Mouse (Mus musculus) G1E-ER4 (cell line): ENCODE data around the gene Ptgr2. TPM values are rescaled to one million over a fixed set of nuclear protein-coding genes. Genes with fewer than 3 reads are reported as not detected.

Experiments
- GATA1 ChIP-seq: IDR thresholded peaks from one replicate; pipeline ENCODE4 v1.8.0; 2012; ENCODE audit warnings: low read length, inconsistent platforms
- polyA plus RNA-seq: library from polyadenylated mRNA; stranded (reverse); fragments of >175 nt; gene quantifications from 2 replicates; pipeline ENCODE4 v1.2.3, GENCODE M21; 2012

Gene Ptgr2
- polyA plus RNA-seq: 5.6 and 6.2 TPM in 2 replicates

DNA sequence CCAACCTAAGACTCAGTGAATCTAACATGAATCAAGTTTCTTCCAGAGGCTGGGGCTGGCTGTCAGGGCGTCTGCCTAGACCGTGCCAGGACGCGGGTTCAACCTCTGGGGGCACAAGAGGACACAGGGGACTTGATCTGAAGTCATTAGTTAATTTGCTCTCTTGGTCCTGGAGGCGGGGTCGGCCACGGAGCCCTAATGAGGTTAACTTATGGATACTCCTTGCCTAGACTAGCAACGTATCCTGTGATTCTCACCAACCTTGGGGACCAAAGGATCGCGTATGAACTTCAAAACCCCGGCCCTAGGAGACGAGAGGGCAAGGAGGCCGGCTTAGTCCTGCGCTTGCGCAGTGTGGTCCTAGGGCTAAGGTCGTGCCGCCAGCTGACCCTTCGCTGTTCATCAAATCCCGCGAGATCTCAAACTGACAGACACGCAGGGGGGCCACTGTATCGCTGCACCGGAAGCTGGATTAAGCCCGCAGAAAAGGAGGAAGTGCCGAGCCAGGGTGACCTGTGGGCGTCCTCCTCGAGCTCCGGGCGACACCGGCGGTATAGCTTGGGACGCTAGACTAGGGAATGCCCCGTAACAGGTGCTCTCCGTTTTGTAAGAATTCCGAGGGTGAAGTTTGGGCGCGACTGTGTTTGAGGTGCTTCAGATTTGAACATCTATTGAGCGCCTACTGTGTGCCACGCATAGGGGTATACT is at the start of gene Ptgr2:
Gene Ptgr2, plus strand, starts transcription at position 348 of the 708 bp plus-strand sequence.
- no peak for TF ChIP-seq GATA1

DNA sequence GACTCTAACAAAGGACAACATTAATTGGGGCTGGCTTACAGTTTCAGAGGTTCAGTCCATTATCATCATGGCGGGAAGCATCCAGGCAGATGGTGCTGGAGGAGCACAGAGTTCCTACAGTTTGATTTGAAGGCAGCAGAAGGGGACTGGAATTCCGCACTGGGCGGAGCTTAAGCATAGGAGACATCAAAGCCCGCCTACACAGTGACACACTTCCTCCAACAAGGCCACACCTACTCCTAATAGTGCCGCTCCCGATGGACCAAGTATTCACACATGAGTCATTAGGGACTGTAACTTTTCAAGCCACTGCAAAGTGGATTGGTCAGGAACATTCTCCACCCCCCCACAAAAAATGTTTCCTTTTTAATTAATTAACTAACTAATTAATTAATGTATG is 49.5 kb upstream of the Ptgr2 start:
- TF ChIP-seq GATA1: no peak

DNA sequence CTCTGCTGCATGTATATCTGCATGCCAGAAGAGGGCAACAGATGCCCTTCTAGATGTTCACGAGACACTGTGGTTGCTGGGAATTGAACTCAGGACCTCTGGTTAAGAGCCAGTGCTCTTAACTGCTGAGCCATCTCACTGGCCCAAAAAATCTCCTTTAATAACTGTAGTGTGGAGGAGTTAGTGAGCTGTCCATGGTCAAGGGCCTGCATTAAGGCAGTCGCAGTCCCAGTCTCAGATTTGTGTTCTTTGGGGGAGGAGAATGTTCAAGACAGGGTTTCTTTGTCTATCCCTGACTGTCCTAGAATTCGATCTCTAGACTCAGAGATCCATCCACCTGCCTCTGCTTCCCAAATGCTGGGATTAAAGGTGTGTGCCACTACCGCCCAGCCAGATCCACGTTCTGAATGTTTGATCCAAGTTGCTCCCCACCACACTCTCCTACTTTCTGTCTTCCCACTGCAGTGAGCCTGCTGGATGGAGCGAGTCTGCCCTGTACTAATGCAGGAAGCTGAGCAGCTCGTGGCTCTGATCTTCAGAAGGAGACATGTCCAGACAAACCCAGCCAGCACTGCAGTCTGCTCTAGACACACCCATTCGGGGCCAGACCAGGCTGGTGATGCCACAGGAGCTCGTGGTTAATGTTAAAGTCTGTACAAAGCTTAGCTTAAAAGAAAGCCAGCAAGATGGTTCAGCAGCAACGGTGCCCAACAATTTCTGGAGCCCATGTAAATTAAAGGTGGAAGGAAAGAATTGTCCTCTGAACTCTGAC is 48.9 kb upstream of the Ptgr2 start:
- TF ChIP-seq GATA1: no peak

DNA sequence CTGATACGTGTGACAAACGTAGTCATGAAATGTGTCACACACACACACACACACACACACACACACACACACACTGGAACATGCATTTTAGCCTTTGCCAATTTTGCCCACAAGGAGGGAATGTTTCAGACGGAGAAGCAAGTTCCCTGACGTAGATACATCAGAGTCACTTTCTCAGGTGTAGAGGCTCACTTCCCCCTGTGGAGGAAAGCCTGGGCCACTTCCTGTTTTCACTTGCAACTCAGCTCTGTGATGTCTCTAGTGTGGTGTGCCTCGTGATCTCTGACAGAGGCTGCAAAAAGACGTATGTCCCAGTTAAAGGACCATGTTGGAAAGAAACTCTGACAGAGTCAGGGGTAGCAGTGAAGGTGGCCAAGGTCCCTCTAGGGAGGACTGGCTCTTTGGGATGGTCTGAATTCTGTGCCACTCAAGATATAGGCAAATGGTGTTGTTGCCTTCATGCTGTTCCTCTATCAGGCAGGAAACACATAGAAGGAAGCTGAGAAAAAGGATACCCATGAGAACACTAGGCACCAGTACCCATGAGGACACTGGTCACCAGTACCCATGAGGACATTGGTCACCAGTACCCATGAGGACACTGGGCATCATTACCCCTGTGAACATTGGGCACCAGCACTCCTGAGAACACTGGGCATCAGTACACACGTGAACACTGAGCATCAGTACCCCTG is 41.8 kb upstream of the Ptgr2 start:
- TF ChIP-seq GATA1: no peak

DNA sequence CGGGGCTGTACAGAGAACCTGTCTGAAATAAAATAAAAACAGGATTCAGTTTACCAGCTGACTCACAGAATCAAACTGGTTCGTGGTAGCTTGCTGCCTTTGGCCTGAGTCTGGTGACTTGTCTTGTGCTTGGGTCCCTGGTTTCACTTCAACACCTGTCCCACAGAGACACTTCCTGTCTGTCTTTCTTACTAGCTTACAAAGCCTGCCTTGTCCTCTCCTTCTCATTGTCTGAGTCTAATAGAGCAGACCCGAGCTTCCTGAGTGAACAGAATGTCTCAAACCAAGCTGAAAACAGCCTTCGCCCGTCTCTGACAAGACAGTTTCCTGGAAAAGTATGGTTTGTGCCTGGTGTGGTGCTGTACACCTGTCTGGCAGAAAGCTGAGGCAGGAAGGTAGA is 39.3 kb upstream of the Ptgr2 start:
- no peak for TF ChIP-seq GATA1

DNA sequence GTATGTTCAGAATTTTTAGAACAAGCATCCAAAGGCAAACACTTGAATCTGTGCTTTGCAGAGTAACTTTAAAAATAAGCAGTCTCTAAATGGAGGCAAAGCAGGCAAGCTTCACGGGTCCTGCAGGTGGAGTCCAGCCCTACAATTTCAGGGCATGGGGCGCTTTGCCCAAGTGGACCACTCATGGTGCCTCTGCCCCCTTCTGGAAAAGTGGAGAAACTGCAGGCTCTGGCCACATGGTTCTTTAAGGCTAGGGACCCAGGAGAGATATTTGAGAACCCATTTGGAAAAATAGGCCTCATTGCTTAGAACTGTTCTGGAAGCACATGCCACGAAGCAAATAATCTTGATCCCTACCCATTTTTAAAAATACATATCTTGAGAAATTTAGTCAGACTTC is 35.8 kb upstream of the Ptgr2 start:
- no peak for TF ChIP-seq GATA1

DNA sequence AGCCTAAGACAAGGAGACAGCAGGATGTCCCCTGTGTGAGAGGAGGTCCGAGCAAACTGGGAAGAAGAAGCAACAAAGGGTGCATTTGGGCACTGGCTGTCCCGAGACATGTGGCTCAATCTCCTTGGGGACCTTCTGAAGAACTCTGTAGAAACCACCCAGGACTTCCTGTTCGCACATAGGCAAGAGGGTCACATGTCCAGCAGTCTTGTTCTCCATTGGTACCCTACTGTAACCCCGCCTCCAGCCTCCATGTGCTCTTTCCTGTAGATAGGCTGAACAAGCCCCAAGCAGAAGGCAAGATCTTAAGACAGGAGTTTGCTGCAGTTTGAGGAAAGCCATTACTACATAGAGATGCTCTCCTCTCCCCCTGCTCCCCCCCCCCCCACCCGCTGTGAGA is 32.2 kb upstream of the Ptgr2 start:
- no peak for TF ChIP-seq GATA1

DNA sequence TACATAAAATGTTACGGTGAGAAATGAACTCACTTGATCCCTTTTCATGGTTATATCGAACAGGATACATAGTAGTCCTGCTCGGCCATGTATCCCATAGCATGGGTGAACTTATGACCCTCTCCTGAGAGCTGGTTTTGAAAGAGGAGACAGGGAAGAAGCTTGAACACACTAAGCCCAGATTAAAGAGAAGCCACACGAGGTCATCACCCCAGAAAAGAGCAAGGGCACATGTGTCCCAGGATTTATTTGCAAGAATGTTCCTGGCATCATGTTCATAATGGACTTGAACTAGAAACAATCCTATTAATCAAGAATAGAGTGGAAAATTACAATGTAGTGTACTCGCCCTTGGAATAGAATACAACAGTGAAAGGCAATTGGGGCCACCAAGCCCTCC is 30.1 kb upstream of the Ptgr2 start:
- TF ChIP-seq GATA1: no peak

DNA sequence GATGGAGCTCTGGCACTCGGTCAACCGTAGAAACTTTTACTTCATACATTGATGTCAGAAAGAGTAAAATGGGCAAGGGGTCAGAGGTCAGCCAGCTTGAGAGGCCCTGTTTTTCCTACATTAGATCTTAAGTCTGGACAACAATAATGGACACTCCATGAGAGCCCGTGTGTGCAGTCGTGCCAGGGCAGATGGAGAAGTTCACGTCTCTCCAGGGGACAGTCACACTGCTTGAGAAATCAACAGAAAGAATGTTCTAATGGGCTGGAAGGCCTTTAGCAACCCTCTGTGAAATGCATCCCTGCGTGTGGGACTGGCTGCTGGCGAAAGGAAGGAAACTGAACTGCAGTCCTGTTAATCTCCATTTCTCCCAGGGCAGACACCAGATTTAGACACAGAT is 24.7 kb upstream of the Ptgr2 start:
- no peak for TF ChIP-seq GATA1

DNA sequence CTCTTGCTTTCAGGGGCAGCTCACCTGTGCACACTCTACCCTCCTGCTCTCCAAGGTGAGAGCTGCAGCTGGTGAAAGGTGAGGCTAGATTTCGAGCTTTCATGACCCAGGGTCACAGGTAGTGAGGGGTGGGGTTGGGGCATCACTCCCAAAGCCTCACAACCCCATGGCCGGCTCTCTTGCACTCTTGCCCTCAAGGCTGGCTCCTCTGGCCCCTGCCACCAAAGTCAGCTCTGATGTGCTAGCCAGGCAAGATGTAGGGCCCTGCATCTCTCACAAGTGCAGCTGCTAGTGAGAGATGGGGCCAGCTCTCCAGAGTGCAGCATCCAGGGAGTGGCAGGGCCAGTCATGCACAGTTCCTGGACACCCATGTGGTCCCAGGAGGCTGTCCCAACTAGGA is 17.8 kb upstream of the Ptgr2 start:
- TF ChIP-seq GATA1: no peak

DNA sequence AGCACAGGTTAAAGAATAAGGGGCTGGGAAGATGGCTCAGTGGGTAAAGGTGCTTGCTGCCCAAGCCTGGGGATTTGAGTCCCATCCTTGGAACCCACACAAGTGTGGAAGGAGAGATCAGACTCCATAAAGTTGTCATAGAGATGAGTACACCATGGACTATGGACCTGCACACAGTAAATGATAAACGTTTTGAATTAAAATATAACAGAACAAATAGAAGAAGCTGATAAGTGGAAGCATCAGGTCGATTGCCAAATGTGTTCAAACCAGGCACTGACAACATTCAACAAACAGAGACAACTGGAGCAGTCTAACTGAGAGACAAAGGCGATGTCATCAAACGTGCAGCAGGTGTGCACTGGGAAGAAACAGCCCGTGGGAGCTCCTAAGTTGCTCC is 11.7 kb upstream of the Ptgr2 start:
- no peak for TF ChIP-seq GATA1

DNA sequence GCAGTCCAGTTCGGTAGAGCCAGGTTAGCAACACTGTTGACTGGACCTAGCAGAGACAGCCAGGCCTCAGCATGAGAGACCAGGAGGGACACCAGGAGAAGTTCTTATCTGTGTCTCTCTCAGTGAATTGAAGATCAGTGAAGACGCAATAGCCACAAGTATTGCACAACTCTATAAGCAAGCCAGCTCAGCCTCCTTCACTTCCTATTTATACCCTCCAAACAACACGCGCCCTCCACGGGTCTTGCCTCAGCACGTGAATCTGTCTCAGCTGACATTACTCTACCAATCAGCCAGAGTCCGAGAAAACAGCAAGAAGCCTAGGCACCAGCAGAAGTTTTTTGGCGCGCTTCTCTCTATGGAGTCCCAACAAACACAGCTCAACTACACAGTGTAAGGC is 9.7 kb upstream of the Ptgr2 start:
- no peak for TF ChIP-seq GATA1

DNA sequence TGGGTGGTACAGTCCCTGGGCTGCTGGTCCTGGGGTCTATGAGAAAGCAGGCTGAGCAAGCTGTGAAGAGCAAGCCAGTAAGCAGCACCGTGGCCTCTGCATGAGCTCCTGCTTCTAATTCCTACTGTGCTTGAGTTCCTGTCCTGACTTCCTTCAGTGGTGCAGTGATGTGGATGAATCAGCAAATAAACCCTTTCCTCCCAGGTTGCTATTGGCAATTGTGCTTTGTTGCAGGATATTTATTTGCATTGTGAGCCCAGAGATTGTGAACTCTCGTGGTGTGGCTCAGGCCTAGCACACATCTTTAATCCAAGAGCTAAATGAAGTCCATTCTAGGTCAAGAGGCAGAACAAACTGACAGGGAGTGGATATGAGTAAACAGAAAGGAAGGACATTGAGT is 8.7 kb upstream of the Ptgr2 start:
- no peak for TF ChIP-seq GATA1

DNA sequence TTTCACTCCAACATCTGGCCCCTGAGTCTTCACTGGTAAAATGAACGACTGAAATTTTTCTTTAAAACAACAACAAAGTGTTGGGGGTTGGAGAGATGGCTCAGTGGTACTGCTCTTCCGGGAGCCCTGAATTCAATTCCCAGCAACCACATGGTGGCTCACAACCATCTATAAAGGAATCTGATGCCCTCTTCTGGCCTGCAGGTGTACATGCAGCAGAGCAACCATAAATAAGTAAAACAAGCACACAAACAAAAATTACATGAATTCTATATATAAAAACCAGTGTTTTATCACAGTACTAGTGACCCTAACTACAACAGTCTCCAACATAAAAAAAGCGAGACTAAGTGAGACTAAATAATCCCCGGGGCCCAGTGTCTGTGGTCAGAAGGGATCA is 8.2 kb upstream of the Ptgr2 start:
- no peak for TF ChIP-seq GATA1

DNA sequence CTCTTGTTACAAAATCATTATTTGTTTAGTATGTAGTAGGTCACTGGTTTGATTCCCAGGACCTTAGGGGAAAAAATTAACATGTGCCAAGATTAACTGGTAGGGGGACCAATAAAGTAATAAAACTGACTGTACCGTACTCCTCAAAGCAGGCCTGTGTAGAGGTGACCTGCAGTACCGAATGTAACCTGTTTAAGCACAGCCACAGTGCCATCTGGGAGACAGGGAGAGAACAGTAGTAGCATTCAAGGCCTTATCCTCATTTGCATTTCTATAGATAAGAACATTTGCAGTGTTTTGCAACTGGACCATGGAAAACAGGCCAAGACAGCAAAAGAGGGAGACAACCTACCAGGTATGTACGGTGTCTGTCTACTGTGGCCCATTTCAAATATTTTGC is 7.2 kb upstream of the Ptgr2 start:
- no peak for TF ChIP-seq GATA1

DNA sequence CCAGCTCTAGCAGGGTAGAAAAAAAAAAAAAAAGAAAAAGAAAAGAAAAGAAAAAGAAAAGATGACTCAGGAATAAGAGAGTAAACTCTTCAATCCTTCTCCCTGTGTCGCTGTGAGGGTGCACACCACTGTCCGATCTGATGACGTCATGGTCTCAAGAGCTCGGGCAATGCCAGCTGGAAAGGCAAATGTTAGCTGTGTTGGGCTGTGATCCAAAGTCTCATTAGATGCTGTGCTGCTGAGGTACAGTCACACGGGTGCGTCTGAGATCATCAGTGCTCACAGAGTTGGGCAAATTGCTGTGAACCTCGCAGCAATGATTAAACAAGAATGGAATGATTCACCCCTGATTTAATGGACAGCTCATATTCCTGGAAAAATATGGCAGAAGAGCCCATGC is 6.1 kb upstream of the Ptgr2 start:
- TF ChIP-seq GATA1: no peak

DNA sequence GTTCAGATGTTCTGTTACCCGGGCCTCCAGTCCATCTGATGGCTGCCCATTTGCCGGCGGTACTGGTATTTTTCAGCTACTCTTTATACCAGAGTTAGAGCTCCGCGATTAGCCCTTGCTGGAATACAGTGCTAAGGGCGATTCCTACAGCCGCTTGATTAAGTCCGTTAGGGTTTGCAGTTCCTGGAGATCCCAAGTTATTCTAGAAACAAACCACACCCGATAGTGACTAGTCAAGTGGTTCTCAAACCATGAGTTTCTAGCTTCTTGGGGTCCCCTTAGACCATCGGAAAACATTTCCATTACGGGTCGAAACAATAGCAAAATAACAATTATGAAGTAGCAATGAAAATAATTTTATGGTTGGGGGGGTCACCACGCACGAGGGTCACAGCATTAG is 641 bp upstream of the Ptgr2 start:
- no peak for TF ChIP-seq GATA1
